8 mouse cellular contexts compared by ENCODE assay signal in genomic region chr10:61275669-61276110, GRCm38 (mm10). TPM values are rescaled to one million over a fixed set of nuclear protein-coding genes. Genes with fewer than 3 reads are reported as not detected.
A peak's percentile ranks its signal among the peaks of the same experiment; 100 is the strongest.
DNase-seq lines count a peak whose midpoint lies in the region; ATAC-seq lines count a peak whose summit lies in the region.

No protein-coding gene starts in this region.

- H3K36me3 ChIP-seq in heart, embryonic 13.5 days, result no peaks in the 10 kb centered on the region
- H3K36me3 ChIP-seq in midbrain, embryonic 15.5 days (replicated peaks), result no peaks in the 10 kb centered on the region

- peaks cover 32% of the 10 kb centered on the region for H3K4me1 ChIP-seq in heart, embryonic 13.5 days
- H3K4me1 ChIP-seq in midbrain, embryonic 15.5 days, result peaks cover 10% of the 10 kb centered on the region

- peak overlapping the region; percentile 60 for H3K9ac ChIP-seq in heart, embryonic 13.5 days
- H3K9ac ChIP-seq in midbrain, embryonic 15.5 days, result no peak overlapping the region

- peaks cover 8% of the 10 kb centered on the region; the same call in 1 of the 2 replicates for H3K27me3 ChIP-seq in heart, embryonic 13.5 days (replicated peaks)
- peaks cover 22% of the 10 kb centered on the region for H3K27me3 ChIP-seq in midbrain, embryonic 15.5 days (replicated peaks)

- 2% methylated on average over 5 of the region's 5 CpGs for WGBS in heart, embryonic 13.5 days
- under 1% methylated on average over 5 of the region's 5 CpGs for WGBS in midbrain, embryonic 15.5 days

- no peaks in the 10 kb centered on the region for H3K9me3 ChIP-seq in heart, embryonic 13.5 days
- H3K9me3 ChIP-seq in midbrain, embryonic 15.5 days, result no peaks in the 10 kb centered on the region

- H3K27ac ChIP-seq in heart, embryonic 13.5 days (replicated peaks), result no peak overlapping the region
- H3K27ac ChIP-seq in midbrain, embryonic 15.5 days, result no peak overlapping the region

- H3K4me3 ChIP-seq in heart, embryonic 13.5 days, result no peak overlapping the region
- H3K4me3 ChIP-seq in midbrain, embryonic 15.5 days, result no peak overlapping the region

- peak; percentile 47 for DNase-seq in thymus, postnatal 0 days (ENCODE audit: low spot score)
- DNase-seq in thymus, postnatal 10 days (ENCODE audit: low spot score in 2 of 2), result no peak
- DNase-seq in c-Kit-positive CD71-positive TER-119-negative erythroid progenitor cells, embryonic 14.5 days (ENCODE audit: low read depth), result peak; percentile 9
- DNase-seq in kidney, postnatal 36 days, result peak; percentile 25 to 57
- DNase-seq in urinary bladder, adult 2 months (ENCODE audit: low spot score), result no peak
- DNase-seq in right cerebral cortex, adult 2 months (ENCODE audit: low spot score in 2 of 2), result no peak

- H3K4me2 ChIP-seq in heart, embryonic 13.5 days, result peak overlapping the region; percentile 52
- no peak overlapping the region for H3K4me2 ChIP-seq in midbrain, embryonic 15.5 days

- ATAC-seq in heart, embryonic 13.5 days (ENCODE audit: extremely low read depth, insufficient number of reproducible peaks, low FRiP score, low TSS enrichment), result no peak
- ATAC-seq in midbrain, embryonic 15.5 days (replicated peaks), result peak; percentile 58

RNA-seq across cellular contexts. Expression of gene Adamts14, which starts 2.5 kb away (rescaled TPM):
- 0.31 and 0.49 TPM in 2 replicates for polyA plus RNA-seq in thymus, postnatal 0 days (2015; fragmentation: Nextera tagmentation; extraction: Ambion mirVana)
- 0.76 and 1.3 TPM in 2 replicates for polyA plus RNA-seq in heart, embryonic 13.5 days (2015; fragmentation: Nextera tagmentation; extraction: Ambion mirVana)
- polyA plus RNA-seq in midbrain, embryonic 15.5 days (2015; fragmentation: Nextera tagmentation; extraction: Ambion mirVana), result 0.36 and 0.43 TPM in 2 replicates
- polyA plus RNA-seq in urinary bladder, adult 2 months (2012; rRNA removed), result 1.3 and 1.9 TPM in 2 replicates

RNA-seq across cellular contexts. Expression of gene Prf1, which starts 21.9 kb away (rescaled TPM):
- 3.1 and 3.6 TPM in 2 replicates for polyA plus RNA-seq in thymus, postnatal 0 days (2015; fragmentation: Nextera tagmentation; extraction: Ambion mirVana)
- polyA plus RNA-seq in heart, embryonic 13.5 days (2015; fragmentation: Nextera tagmentation; extraction: Ambion mirVana), result 0.08 TPM in 1 of 2 replicates, not detected in the other
- polyA plus RNA-seq in midbrain, embryonic 15.5 days (2015; fragmentation: Nextera tagmentation; extraction: Ambion mirVana), result 0.06 TPM in 1 of 2 replicates, not detected in the other
- polyA plus RNA-seq in urinary bladder, adult 2 months (2012; rRNA removed), result 0.74 and 0.94 TPM in 2 replicates

Comparison
In these comparisons a context has a peak if more than half of its experiments do, and no peak if none do; other contexts are left out.
1. DNase-seq: peak in thymus, postnatal 0 days (single experiment), c-Kit-positive CD71-positive TER-119-negative erythroid progenitor cells, embryonic 14.5 days (single experiment) and kidney, postnatal 36 days (2 of 2); none in thymus, postnatal 10 days (0 of 2), urinary bladder, adult 2 months (single experiment) and right cerebral cortex, adult 2 months (0 of 2).